Mouse (Mus musculus): ENCODE measurements at regions not wholly inside any gene's neighbourhood (a gene's known extent, or its start where the extent isn't known, plus 50 kb on each side); places are given as distances from the start of the nearest gene placed in this dataset.

DNA sequence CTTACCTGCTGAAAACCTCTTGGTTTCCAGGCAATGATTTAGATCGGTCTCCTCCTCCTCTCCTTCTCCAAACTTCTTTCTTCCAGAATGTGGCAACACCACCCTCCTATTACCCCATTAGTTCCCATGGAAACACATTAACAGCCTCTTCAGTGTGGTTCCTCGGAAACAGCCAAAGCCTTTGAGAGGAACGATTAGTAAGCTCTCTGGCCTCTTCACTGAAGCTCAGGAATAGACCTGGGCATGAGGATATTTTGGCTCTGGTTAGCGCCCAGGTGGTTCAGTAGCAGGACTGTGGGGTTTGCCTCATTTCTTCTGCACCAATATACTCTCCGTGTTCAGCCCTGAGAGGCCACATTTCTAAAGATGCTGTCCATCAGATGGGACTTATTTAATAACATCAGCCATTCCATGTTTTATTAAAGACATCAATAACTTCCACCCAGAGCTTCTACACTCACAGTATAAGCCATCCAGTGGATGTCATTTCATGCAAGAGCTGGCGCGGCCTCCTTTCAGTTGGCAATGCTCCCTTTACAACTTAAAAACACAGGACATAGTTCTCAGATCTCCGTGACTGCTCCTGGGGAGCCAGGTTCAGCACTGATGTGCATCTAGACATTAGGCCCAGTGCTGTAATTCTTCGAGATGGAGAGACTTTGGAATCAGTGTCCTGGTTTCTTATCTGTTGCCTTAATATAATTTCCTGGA, 52.9 kb upstream of the Tcl1b2 start:
- 75% methylated on average over 9 of the region's 9 CpGs for WGBS
- Histone ChIP-seq H3K27ac (replicated peaks) (no peak overlapping the region), H3K4me3 (no peak overlapping the region), H3K27me3 (replicated peaks; ENCODE audit: low read depth, poor library complexity, severe bottlenecking) (no peaks in the 10 kb centered on the region), H3K4me1 (peaks cover 24% of the 10 kb centered on the region), H3K9me3 (no peaks in the 10 kb centered on the region), H3K36me3 (replicated peaks) (no peaks in the 10 kb centered on the region)
- no peak for DNase-seq (ENCODE audit: low spot score)

DNA sequence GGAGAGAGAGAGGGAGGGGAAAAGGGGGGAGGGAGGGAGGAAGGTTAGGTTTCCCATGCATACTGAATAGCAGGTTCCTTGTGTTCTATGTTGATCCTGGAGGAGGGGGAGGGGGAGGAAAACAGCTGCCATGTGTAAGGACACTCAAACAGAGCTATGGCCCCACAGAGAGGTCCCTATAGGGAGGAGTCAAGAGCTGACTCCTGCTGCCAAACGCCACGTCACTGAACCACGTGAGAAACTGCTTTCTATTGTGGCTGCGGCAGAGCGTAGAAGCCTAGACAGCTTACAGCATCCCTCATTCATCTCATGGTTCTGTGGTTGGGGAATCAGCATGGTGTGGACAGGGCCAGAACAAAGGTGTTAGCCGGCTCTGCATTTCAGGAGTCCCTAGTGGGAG, 52.3 kb upstream of the Tcl1b2 start:
- Histone ChIP-seq H3K4me3 (no peak overlapping the region), H3K27ac (replicated peaks) (peak overlapping the region; percentile 10), H3K4me1 (peaks cover 24% of the 10 kb centered on the region), H3K27me3 (replicated peaks; ENCODE audit: low read depth, poor library complexity, severe bottlenecking) (no peaks in the 10 kb centered on the region), H3K9me3 (no peaks in the 10 kb centered on the region), H3K36me3 (replicated peaks) (no peaks in the 10 kb centered on the region)
- 60% methylated on average over 6 of the region's 6 CpGs for WGBS
- peak; percentile 32 for DNase-seq (ENCODE audit: low spot score)

Data from embryonic facial prominence, embryonic 10.5 days (tissue).